8 mouse cellular contexts compared by ENCODE assay signal in genomic region chr13:113031792-113032571, GRCm38 (mm10). TPM values are rescaled to one million over a fixed set of nuclear protein-coding genes. Genes with fewer than 3 reads are reported as not detected.
DNase-seq lines count a peak whose midpoint lies in the region; ATAC-seq and TF ChIP-seq lines count a peak whose summit lies in the region.

No protein-coding gene starts in this region.

- no peak for TF ChIP-seq EP300 in stomach, postnatal 0 days (optimal IDR thresholded peaks at IDR 0.05)

- no peak for TF ChIP-seq CTCF in bone marrow macrophage, adult 2 months (IDR thresholded peaks at IDR 0.05; ENCODE audit: low read depth, low read length)
- no peak for TF ChIP-seq CTCF in stomach, postnatal 0 days (IDR thresholded peaks at IDR 0.05; ENCODE audit: low read depth)

- no peaks in the 10 kb centered on the region for H3K9me3 ChIP-seq in forebrain, embryonic 11.5 days (ENCODE audit: control insufficient read depth, low read length)
- H3K9me3 ChIP-seq in midbrain, embryonic 12.5 days: no peaks in the 10 kb centered on the region
- H3K9me3 ChIP-seq in stomach, postnatal 0 days (ENCODE audit: control insufficient read depth, low read length): no peaks in the 10 kb centered on the region

- TF ChIP-seq POLR2A in bone marrow macrophage, adult 2 months (IDR thresholded peaks at IDR 0.05; ENCODE audit: borderline replicate concordance, low read depth, low read length): no peak

- H3K9ac ChIP-seq in forebrain, embryonic 11.5 days (ENCODE audit: low read length): peak overlapping the region; percentile 64
- H3K9ac ChIP-seq in midbrain, embryonic 12.5 days (replicated peaks): peak overlapping the region; percentile 63
- H3K9ac ChIP-seq in stomach, postnatal 0 days (ENCODE audit: low read length): peak overlapping the region; percentile 51

- peaks cover 39% of the 10 kb centered on the region for H3K27me3 ChIP-seq in forebrain, embryonic 11.5 days (ENCODE audit: control insufficient read depth, insufficient read depth, low read length)
- H3K27me3 ChIP-seq in midbrain, embryonic 12.5 days: peaks cover 54% of the 10 kb centered on the region
- no peaks in the 10 kb centered on the region for H3K27me3 ChIP-seq in stomach, postnatal 0 days (ENCODE audit: control insufficient read depth, insufficient read depth, low read length)

- no peak overlapping the region for H3K27ac ChIP-seq in bone marrow macrophage, adult 2 months (ENCODE audit: insufficient read depth, low read depth, low read length)
- H3K27ac ChIP-seq in forebrain, embryonic 11.5 days (ENCODE audit: low read depth, low read length): 0 out of 2 replicates have a peak overlapping the region, but pooled peaks have one; percentile 51
- H3K27ac ChIP-seq in midbrain, embryonic 12.5 days (replicated peaks): peak overlapping the region; percentile 61
- H3K27ac ChIP-seq in stomach, postnatal 0 days (replicated peaks): no peak overlapping the region

- H3K4me3 ChIP-seq in bone marrow macrophage, adult 2 months (ENCODE audit: insufficient read depth, low read length): peak overlapping the region; percentile 45
- peak overlapping the region; percentile 42 for H3K4me3 ChIP-seq in forebrain, embryonic 11.5 days (ENCODE audit: low read depth, low read length)
- peak overlapping the region; percentile 52 for H3K4me3 ChIP-seq in midbrain, embryonic 12.5 days
- H3K4me3 ChIP-seq in stomach, postnatal 0 days (ENCODE audit: low read depth, low read length): peak overlapping the region; percentile 45

- peaks cover 6% of the 10 kb centered on the region for H3K4me1 ChIP-seq in bone marrow macrophage, adult 2 months (ENCODE audit: control insufficient read depth, insufficient read depth, low read length)
- no peaks in the 10 kb centered on the region; the same call in 1 of the 2 replicates for H3K4me1 ChIP-seq in forebrain, embryonic 11.5 days (replicated peaks; ENCODE audit: control insufficient read depth, insufficient read depth, low read length)
- peaks cover 18% of the 10 kb centered on the region for H3K4me1 ChIP-seq in midbrain, embryonic 12.5 days
- no peaks in the 10 kb centered on the region for H3K4me1 ChIP-seq in stomach, postnatal 0 days (replicated peaks; ENCODE audit: control insufficient read depth, insufficient read depth)

- ATAC-seq in forebrain, embryonic 11.5 days (replicated peaks; ENCODE audit: low FRiP score): peak; percentile 65
- peak; percentile 77 for ATAC-seq in midbrain, embryonic 12.5 days (ENCODE audit: low FRiP score, low read depth)
- 0 out of 2 replicates have a peak, but pooled peaks have one; percentile 27 for ATAC-seq in stomach, postnatal 0 days (ENCODE audit: low FRiP score, low TSS enrichment)

- DNase-seq in layer of hippocampus, adult 11-12 months (ENCODE audit: low spot score): peak; percentile 41
- no peak for DNase-seq in layer of hippocampus, postnatal 14 days (ENCODE audit: low spot score in 2 of 2)
- peak; percentile 83 for DNase-seq in forebrain, embryonic 11.5 days (ENCODE audit: low spot score)
- DNase-seq in layer of hippocampus, postnatal 25 days (ENCODE audit: extremely low spot score in 1 of 2, low spot score in 1 of 2): peak; percentile 17 to 20
- peak; percentile 55 for DNase-seq in stomach, postnatal 0 days (ENCODE audit: low spot score)
- no peak for DNase-seq in spleen, adult 12 weeks (ENCODE audit: low spot score)

- no peaks in the 10 kb centered on the region for H3K36me3 ChIP-seq in forebrain, embryonic 11.5 days (ENCODE audit: control insufficient read depth, insufficient read depth, low read length)
- H3K36me3 ChIP-seq in midbrain, embryonic 12.5 days: no peaks in the 10 kb centered on the region
- H3K36me3 ChIP-seq in stomach, postnatal 0 days (ENCODE audit: control insufficient read depth, insufficient read depth, low read length): no peaks in the 10 kb centered on the region

- under 1% methylated on average over 40 of the region's 40 CpGs for WGBS in forebrain, embryonic 11.5 days
- WGBS in midbrain, embryonic 12.5 days: under 1% methylated on average over 40 of the region's 40 CpGs
- WGBS in stomach, postnatal 0 days: 1% methylated on average over 39 of the region's 40 CpGs

- H3K4me2 ChIP-seq in forebrain, embryonic 11.5 days (ENCODE audit: low read depth, low read length, severe bottlenecking): peak overlapping the region; percentile 87
- H3K4me2 ChIP-seq in midbrain, embryonic 12.5 days (replicated peaks): peak overlapping the region; percentile 80
- H3K4me2 ChIP-seq in stomach, postnatal 0 days (replicated peaks; ENCODE audit: low read depth): peak overlapping the region; percentile 82

RNA-seq across cellular contexts. Expression of gene Cdc20b, which starts 2.9 kb away (rescaled TPM):
- total RNA-seq in layer of hippocampus, postnatal 14 days (2021): under 1 TPM in 1 of 2 experiments, not detected in 1; 0.21 TPM
- polyA plus RNA-seq in bone marrow macrophage, adult 2 months (2012; ENCODE audit: insufficient read depth, insufficient read length, missing spikeins): not detected in 2 replicates
- polyA plus RNA-seq in forebrain, embryonic 11.5 days (2014; fragmentation: Nextera tagmentation; extraction: Ambion mirVana): 0.57 and 0.73 TPM in 2 replicates
- under 1 TPM in 1 of 2 experiments, not detected in 1; 0.39 TPM for total RNA-seq in layer of hippocampus, postnatal 25 days (2021)
- 0.15 TPM in 1 of 2 replicates, not detected in the other for polyA plus RNA-seq in midbrain, embryonic 12.5 days (2016; fragmentation: Nextera tagmentation; extraction: Ambion mirVana)
- not detected in 2 replicates for polyA plus RNA-seq in stomach, postnatal 0 days (2015; fragmentation: Nextera tagmentation; extraction: Ambion mirVana)

RNA-seq across cellular contexts. Expression of gene Gpx8, which starts 14.2 kb away (rescaled TPM):
- total RNA-seq in layer of hippocampus, postnatal 14 days (2021): 10 to 100 TPM; 12.1 to 18.4 TPM
- polyA plus RNA-seq in bone marrow macrophage, adult 2 months (2012; ENCODE audit: insufficient read depth, insufficient read length, missing spikeins): 1.1 TPM in 1 of 2 replicates, not detected in the other
- 89.4 and 92.9 TPM in 2 replicates for polyA plus RNA-seq in forebrain, embryonic 11.5 days (2014; fragmentation: Nextera tagmentation; extraction: Ambion mirVana)
- total RNA-seq in layer of hippocampus, postnatal 25 days (2021): 10 to 100 TPM in 1 of 2 experiments, 1 to 10 TPM in 1; 8.4 to 11.9 TPM
- 97.4 and 102 TPM in 2 replicates for polyA plus RNA-seq in midbrain, embryonic 12.5 days (2016; fragmentation: Nextera tagmentation; extraction: Ambion mirVana)
- 96.8 and 104 TPM in 2 replicates for polyA plus RNA-seq in stomach, postnatal 0 days (2015; fragmentation: Nextera tagmentation; extraction: Ambion mirVana)

RNA-seq across cellular contexts. Expression of gene Mcidas, which starts 38.3 kb away (rescaled TPM):
- total RNA-seq in layer of hippocampus, postnatal 14 days (2021): under 1 TPM; 0.30 to 0.36 TPM
- polyA plus RNA-seq in bone marrow macrophage, adult 2 months (2012; ENCODE audit: insufficient read depth, insufficient read length, missing spikeins): not detected in 2 replicates
- 3.4 TPM in 2 replicates for polyA plus RNA-seq in forebrain, embryonic 11.5 days (2014; fragmentation: Nextera tagmentation; extraction: Ambion mirVana)
- under 1 TPM; 0.37 to 0.75 TPM for total RNA-seq in layer of hippocampus, postnatal 25 days (2021)
- polyA plus RNA-seq in midbrain, embryonic 12.5 days (2016; fragmentation: Nextera tagmentation; extraction: Ambion mirVana): 0.24 and 1.1 TPM in 2 replicates
- polyA plus RNA-seq in stomach, postnatal 0 days (2015; fragmentation: Nextera tagmentation; extraction: Ambion mirVana): 0.11 and 0.17 TPM in 2 replicates

RNA-seq across cellular contexts. Expression of gene Ccno, which starts 44.4 kb away (rescaled TPM):
- total RNA-seq in layer of hippocampus, postnatal 14 days (2021): 1 to 10 TPM; 2.9 to 3.0 TPM
- not detected in 2 replicates for polyA plus RNA-seq in bone marrow macrophage, adult 2 months (2012; ENCODE audit: insufficient read depth, insufficient read length, missing spikeins)
- 5.3 and 7.3 TPM in 2 replicates for polyA plus RNA-seq in forebrain, embryonic 11.5 days (2014; fragmentation: Nextera tagmentation; extraction: Ambion mirVana)
- total RNA-seq in layer of hippocampus, postnatal 25 days (2021): 1 to 10 TPM; 4.8 to 5.1 TPM
- 0.85 and 1.9 TPM in 2 replicates for polyA plus RNA-seq in midbrain, embryonic 12.5 days (2016; fragmentation: Nextera tagmentation; extraction: Ambion mirVana)
- 0.21 and 0.41 TPM in 2 replicates for polyA plus RNA-seq in stomach, postnatal 0 days (2015; fragmentation: Nextera tagmentation; extraction: Ambion mirVana)

Comparison
In these comparisons a context has a peak if more than half of its experiments do, and no peak if none do; other contexts are left out.
1. DNase-seq: peak in layer of hippocampus, adult 11-12 months (single experiment), forebrain, embryonic 11.5 days (single experiment), layer of hippocampus, postnatal 25 days (2 of 2) and stomach, postnatal 0 days (single experiment); none in layer of hippocampus, postnatal 14 days (0 of 2) and spleen, adult 12 weeks (single experiment).
2. H3K27ac ChIP-seq: peak in forebrain, embryonic 11.5 days (single experiment) and midbrain, embryonic 12.5 days (single experiment); none in bone marrow macrophage, adult 2 months (single experiment) and stomach, postnatal 0 days (single experiment).
3. ATAC-seq: peak in every context shown above with its lines; median percentile 77 in midbrain, embryonic 12.5 days; 65 in forebrain, embryonic 11.5 days; 27 in stomach, postnatal 0 days.
4. RNA of gene Gpx8, which starts 14.2 kb away (polyA plus RNA-seq): 96.8 to 104 TPM in stomach, postnatal 0 days, 97.4 to 102 TPM in midbrain, embryonic 12.5 days and 89.4 to 92.9 TPM in forebrain, embryonic 11.5 days; 1.1 TPM in bone marrow macrophage, adult 2 months; every median in the first group is over 10 times any median in the second.
5. Peak in every context shown above with its lines, with median percentiles within 50 percentile points of each other: H3K4me3 ChIP-seq, H3K4me2 ChIP-seq and H3K9ac ChIP-seq.